Mouse (Mus musculus) gastrocnemius, adult 8-10 months (tissue): ENCODE data around the gene Trib2. TPM values are rescaled to one million over a fixed set of nuclear protein-coding genes. Genes with fewer than 3 reads are reported as not detected.

Experiments
- DNase-seq, 2 experiments: peaks; one replicate each; pipeline ENCODE4 v3.0.0; 2022; ENCODE audit warnings: low spot score in 2 of 2
- total RNA-seq, 4 experiments: library from RNA; stranded (reverse); gene quantifications; 2 replicates each; pipeline ENCODE4 v1.2.4; 2022

The Trib2 gene
- total RNA-seq, 4 experiments from 2014 or later, result 12.2 to 17.7 (median 15.8) TPM

DNA sequence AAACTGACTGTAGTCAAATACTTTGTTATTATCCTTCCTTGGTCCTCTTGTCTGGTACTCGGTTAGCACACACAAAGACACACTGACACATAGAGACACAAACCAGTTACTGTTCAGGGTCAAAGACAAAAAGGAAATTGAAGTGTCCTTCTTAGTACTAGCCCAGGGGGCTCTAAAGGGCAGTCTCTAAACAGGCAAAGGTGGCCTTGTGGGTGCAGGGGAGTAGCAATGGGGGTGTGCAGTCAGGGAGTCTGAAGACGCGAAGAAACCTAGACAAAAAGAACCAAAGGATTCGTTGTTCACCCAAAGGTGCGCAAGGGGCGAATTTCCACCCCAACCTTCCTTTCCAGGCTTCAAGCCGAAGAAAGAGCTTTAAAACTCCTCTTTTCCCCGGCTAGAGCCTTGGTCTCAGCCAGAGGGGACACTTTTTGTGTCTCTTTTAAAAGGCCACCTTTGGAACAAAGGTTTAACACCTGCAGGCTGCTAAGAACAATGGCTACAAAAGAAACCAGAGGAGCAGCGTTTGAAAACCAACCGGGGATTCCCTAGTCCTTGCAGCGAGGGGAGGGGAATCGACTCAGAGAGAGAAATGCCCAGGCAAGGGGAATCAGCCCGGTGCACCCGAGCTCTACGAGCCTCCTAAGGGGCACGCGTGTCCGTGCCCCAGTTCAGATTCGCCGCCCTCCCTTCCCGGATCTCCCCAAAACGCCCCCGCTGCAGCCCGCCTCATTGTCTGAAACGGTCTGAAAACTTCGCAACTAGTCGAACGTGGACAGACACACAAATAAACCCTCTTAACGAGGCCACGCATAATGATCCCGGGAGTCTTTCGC, 2.3 kb downstream of the Trib2 start:
- DNase-seq, result no peak

DNA sequence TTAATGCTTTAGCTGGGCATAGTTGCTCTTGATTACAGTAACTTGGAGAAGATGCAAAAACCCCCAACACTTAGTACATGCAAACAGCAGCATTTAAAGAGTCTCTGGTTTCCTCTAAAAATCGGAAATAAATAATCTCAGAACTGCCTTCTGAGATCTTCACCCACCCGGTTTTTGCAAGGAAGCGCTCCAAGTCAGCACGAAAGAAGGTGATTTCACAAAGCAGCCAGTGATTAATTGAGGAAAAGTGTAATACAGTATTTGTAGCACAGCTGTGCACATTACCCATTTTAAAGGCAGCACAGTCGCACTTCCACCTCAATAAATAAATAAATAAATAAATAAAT, 2.9 kb downstream of the Trib2 start:
- no peak for DNase-seq

DNA sequence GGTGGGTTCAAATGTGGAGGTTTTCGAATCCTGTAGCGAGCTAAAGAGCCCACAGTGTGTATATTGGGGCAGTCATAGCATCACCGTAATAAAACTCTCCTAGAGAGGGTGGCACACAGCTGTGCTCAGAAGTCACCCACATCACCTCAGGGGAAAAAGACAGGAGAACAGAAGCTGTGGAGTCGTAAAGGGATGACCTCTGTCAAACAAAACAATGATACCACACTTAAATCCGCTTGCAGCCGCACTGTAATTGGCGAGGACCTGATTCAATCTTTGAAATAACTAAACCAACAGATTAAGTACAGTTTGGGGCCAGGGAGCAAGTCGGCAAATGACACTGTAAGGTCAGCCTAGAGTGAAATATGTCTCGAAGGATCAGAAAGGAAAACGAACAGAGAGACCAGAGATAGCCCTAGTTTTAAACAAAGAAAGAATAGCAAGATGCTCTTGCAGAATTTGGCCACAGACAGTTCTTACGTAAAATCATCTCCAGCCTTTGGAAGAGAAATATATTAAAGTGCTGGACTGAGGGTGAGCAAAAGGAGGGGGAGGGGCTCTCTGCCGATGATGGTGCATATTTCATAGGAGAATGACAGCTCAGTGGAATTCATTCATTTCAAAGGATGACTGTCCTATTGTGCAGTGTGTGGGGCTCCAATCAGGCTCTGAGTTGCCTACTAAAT, 3.4 kb downstream of the Trib2 start:
- DNase-seq, result no peak

DNA sequence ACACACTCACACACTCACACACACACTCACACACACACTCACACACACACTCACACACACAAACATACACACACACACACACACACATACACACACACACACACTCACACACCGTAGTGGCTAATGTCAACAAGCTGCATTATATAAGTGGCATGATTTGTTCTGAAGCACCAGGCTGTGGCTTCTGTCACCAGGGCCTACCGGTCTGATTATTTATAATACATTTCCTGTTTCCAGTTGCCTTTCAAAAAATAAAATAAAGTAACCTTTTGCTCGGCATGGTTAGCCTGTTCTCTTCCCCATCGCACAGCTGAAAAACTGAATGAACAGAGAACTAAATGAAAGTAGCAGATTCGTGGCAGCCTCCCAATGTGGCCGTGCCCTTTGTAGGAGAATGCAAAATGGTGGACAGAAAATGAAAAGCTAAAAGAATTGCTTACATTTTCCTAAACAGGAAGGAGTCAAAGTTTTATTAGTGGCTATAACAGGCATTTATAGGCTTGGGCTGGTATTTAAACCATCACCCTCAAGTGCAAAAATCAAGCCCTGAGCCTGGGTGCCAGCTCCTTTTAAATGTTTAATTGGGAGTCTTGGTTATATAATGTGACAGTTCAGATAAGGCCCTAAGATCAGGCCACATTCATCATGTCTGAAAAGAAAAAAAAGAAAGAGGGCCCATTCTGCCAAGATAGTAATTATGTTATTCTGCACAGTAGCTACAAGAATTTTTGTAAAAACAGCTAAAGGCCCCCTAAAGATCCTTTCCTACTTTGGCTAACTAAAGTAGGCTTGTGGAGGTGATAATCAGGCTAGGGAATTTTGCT, 4.4 kb downstream of the Trib2 start:
- DNase-seq, result no peak

DNA sequence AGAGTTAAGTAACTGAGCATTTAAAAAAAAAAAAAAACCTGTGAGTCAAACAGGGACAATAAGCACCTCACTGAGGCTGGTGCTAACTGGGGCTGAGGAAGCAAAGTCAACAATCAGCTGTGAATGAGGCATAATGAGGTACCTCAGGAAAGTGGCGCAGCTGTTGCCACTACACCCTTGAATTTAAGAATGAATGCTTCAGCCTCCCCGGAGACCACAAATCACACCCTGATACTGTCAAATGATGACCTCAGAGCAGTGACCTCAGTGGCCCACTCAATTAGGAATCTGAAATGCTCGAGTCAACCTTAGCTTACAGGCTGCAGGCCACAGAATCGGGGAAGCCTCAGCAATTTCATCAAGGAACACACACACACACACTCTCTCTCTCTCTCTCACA, 5.0 kb downstream of the Trib2 start:
- no peak for DNase-seq

DNA sequence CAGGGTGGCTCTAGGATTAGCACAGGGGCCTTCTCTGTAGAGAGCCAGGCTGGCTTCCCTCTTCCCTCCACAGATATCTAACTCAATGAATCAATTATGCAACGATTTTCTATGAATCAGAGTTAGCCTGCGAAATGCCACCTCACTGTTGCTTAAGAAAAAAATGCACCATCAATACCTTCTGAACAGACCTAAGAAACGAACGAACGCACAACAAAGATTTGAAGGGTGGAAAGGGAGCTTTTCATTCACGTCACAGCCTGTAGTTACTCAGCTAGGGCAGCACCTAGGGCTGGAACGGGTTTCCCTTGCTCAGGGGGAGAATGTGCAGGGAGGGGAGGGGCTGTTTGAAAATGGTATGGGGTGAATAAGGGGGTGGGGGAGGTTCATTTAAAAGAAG, 5.8 kb downstream of the Trib2 start:
- DNase-seq, result no peak

DNA sequence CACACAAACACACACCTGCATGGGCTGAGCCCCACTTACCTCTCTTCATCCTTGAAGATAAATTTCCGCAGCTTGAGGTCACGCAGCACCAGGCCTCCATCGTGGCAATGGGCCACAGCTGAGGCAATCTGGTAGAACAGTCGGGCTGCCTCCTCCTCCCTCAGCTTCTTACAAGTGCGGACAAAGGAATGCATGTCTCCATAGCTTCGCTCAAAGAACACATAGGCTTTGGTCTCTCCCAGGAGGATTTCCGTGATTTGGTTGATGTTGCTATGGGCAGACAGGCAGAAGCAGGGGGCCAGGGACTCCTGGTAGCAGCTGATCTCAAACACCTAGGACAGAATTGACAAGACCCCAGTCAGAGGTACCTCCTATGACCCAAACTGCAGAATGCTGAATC, 7.1 kb downstream of the Trib2 start:
- no peak for DNase-seq

DNA sequence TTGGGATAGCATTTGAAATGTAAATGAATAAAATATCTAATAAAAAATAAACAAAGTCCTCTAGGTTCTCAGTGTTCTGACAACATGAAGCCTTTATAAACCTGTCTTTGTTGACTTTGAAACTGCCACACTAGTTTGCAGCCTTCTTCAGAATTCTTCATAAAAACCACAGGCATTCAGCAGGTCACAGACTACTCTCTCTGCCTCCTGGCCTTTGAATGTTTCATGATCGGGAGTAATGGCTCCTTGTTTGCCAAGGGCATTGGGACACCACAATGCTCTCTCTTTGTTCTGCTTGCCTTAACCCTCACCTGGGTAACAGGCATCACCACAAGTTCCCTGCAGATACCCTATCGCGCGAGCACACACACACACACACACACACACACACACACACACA, 7.5 kb downstream of the Trib2 start:
- no peak for DNase-seq

DNA sequence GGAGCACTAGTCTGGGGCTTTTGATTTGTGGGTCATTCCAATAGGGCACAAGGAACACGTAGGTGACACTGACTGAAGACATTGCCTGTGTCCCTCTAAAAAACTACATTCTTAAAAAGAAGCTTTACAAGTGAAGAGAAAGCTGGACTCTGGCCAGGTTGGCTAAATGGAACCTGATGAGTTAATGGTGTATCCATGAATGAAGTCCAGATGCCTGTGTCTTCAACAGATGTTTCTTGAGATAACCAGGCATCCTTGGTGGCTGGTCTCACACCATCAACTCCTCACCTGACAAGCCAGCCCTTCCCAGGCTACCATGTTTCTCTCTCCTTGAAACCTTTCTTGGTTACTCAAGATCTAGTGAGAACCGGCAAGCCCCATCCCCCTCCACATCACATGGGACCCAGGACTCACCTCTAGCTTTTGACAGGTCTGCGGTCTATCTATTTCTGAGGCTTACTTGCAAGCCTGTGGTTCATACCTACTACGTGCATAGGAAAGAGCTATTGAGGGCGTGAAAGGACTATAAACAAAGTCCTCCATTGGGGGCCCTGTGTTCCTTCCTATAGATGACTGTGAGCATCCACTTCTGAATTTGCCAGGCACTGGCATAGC, 8.4 kb downstream of the Trib2 start:
- no peak for DNase-seq

DNA sequence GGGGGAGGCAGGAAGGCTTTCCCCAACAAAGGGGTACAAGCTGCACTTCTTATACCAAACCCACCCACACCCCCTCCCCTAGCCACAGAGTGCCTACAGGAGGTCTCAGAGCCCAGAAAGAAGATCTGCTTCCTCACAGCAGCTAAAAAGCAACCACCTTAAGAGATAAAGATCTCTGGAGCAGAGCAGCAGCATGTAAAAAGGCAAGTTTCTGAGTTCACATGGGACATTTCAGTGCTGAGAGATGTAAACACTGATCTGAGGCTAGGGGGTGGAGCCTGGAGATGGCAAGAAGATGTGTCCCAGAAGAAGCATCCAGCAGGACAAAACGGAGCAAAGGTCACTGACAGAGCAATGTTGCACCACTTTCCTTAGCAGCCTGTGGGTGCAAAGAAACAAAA, 11.8 kb downstream of the Trib2 start:
- no peak for DNase-seq

DNA sequence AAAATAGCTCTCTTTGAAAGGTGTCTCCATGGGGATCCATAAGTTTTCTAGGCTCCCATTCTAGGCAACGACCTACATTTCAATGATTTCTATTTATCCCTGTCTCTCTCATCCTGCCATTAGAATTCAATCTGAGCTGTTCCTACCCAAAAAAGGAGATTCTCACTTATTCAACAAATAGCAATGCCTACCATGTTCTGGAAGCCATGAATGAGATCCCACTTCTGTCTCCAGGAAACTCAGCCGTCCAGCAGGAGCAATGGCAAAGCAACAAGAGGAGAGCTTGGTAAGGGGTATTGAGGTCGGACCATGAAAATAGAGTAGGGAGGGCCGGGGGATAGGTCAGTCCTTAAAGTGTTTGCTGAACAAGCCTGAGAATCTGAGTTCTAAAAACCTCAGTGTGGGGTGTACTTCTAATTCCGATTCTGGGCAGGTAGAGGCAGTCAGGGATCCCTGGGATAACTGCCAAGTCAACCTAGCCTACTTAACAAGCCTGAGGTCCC, 12.7 kb downstream of the Trib2 start:
- DNase-seq, result no peak

DNA sequence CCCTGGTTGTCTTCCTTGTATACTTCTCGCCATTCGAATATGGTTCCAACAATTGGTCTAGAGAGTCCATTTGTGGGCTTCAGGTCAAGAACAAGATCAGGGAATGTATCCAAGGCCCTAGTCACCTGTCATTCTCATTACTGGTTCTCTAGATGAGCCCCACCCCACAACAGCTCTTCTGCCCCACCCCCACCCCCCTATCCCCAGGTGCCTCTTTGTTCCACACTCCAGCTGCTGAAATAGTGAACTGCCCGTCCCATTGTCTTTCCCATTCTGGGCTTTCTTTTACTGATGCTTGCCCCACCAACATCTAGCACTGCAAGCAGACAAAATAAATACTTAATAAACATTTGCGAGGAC, 15.2 kb downstream of the Trib2 start:
- no peak for DNase-seq

DNA sequence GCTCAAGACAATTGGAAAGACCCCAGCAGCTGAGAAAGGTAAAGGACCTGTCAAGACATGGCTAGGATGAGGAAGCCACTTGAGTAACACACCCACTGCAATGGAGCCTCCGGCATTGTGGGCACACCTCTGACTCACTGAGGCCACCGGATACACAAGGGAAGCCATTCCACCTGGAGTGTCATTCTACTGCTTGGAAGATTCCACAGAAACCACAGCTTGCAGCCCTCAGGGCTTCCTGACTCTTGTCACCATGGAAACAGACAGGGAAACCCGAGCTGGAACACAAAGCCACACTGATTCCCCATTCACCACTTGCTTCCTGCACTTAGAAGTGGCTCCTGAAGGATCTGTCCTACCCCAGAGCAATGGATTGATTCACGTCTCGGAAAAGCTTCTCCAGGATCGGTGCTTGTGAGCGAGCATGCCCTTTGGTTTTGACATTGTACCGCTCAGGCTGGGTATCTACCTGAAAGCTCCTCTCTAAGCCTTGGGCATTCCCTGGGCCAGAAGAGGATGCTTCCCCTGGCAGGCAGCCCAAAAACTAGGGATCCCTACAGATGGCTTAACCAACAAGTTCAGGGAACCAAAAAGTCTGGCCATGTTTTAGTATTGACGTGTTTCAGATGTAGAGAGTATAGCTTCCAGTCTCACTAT, 15.7 kb downstream of the Trib2 start:
- no peak for DNase-seq

DNA sequence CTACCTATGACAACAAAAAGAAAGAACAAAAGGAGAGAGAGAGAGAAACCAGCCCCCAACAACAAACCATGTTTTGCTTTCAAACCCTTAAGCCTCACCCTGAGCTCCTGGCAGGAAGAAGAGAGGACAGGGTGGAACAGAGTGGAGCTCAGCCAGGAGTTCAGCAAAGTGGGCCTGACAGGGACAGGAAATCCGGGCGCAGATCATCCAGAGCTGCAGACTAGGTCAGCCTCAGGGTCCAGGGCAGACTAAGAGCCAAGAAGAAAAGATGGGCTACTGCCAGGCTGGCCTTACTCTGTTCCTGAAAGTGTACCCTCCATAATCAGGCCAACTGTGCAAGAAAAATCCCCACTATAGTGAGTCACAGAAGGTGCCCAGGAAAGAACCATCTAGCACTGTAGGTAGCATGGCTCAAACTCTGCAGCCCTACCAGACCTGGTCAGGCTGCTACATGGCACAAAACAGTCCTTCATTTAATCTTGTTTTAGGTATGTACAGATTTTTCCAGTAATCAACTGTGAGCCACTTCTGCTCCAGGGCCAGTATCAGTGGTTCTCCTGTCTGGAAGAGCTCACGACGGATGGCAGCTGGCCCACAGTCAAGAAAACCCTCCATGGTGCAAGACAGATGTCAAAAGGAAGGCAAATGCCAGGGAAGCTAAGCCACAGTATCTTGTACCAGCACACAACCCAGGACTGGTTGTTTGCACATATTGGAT, 16.4 kb downstream of the Trib2 start:
- peak in 1 of 2 experiments; percentile 26 for DNase-seq

DNA sequence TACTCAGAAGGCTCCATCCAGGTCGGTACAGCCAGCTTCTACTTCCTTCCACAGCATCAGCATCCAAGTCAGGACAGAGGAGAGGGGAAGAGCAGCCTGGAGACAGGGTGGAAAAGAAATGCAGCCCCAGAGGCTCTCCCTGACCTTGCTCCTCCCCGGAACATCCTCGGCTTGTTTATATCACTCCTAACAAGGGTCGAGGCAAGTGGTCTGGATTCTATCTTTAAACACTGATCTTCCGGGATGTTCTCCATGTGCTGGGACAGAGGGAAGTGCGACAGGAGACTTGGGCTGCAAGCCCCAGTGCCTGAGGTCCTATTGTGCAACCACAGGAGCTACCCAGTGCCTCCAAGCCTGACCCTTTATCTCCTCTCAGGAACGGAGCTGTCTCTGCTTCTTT, 18.7 kb downstream of the Trib2 start:
- DNase-seq, result no peak

DNA sequence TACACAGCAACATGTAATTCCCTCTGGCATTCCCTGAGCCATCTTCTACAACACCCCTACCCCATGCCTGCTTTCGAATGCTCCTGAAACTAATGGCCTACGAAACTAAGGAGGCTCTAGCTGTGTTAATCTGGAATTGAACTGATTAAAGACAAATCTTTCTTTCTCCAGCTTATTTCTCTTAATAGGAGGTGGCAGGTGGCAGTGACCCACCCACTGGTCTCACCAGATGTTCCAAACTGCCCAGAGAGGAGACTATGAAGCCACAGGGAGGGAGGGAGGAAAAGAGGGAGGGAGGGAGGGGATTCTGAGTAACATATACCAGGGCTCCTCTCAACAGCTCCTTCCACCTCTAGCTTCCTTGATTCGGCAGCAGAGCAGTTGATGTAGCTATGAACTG, 20.8 kb downstream of the Trib2 start:
- DNase-seq, result no peak

DNA sequence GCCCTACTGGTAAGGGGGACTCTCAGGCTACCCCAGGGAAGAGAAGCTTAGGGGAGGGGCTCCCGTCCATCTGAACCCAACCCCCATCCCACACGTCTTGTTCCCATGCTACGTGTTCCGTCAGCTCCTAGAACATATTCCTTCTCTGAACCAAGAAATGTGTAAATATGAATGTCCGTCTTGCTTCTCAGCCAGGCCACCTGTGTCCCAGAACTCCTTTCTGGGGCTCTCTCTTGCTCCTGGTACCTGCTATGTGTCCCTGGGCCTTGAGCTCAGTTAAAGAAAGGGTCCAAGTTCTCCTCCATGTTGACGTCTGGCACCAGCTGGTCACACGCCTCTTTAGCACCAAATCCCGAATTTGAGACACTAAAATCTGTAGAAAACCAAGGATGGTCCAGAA, 23.4 kb downstream of the Trib2 start:
- no peak for DNase-seq

DNA sequence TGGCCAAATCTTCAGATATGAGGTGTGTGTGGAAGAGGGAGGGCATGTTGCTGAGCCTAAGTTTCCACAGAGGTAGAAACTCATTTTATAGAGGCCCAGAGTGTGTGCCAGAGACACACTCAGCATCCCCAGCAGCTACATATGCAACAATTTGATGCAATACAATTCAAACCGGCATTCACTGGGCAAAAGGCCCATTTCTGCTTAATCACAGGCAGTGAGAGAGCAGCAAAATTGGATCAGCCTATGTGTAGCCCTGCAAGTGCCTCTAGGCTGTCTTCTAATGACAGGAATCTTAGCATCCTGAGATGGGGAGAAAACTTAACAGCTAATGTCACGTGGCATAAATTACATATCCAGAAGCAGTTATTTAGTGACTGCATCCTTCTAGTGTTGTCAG, 26.5 kb downstream of the Trib2 start:
- DNase-seq, result no peak

DNA sequence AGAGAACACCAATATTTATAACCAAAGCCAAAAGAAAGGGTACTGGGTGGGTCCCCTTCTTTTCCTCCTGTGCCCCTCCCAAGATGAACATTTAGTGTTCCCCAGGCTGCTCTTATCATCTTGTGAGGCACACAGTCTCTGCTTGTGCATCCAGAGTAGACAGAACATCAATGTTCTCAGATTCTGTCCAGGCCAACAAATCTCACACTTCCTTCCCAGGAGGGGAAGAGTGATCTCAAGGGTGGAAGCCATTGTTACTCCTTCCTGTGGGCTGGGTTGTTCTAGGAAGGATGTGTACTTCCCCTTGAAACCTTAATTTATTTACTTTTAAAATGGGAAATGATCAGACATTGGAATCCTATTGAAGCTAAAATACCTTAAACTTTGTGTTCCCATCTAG, 39.7 kb downstream of the Trib2 start:
- no peak for DNase-seq

DNA sequence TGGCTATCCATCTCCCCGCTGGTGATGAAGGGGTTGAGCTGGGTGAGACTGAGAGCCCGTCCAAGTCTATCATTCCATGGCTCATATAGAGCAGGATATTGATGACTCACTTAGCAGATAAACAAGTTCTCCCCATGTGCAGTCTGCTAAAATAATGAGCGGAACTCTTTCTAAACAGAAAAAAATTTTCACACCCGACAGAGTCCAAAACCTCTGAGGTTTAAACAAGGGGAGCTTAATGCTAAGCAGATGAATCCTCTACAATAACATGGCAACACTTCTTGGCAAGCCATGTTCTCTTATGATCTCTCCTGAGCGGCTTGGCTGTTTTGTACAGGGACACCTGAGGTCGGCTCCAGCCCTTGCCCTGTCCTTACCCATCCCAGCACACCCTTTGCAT, 45.0 kb downstream of the Trib2 start:
- no peak for DNase-seq

DNA sequence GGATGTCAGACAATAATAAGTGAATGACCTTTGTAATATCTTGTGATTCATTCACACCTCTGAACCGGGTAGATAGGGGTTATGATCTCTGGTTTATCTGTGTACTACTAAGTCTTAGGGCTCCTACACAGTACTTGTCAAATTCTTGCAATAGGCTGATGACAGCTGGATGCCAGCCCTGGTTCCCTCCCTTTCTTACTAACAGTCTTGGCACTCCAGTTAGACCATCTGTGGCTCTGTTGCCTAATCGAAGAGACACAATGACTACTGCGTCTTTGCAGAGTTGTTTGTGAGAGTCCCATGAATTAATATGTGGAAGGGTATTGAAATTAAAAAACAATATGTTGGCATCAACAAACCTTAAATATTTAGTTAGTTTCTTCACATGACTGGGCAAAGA, 48.2 kb downstream of the Trib2 start:
- DNase-seq, result peak in 1 of 2 experiments; percentile 15
